9 mouse cellular contexts compared by ENCODE assay signal in genomic region chr11:86653446-86653845, GRCm38 (mm10). TPM values are rescaled to one million over a fixed set of nuclear protein-coding genes. Genes with fewer than 3 reads are reported as not detected.
A peak's percentile ranks its signal among the peaks of the same experiment; 100 is the strongest.
DNase-seq lines count a peak whose midpoint lies in the region; ATAC-seq and TF ChIP-seq lines count a peak whose summit lies in the region.
"Had no signal": no experiment of that assay in that cellular context is flagged by ENCODE, and none has a peak within 500 bp of the region (broad histone marks: within the 10 kb centered on the region; RNA-seq: fewer than 3 reads in every experiment).

No protein-coding gene starts in this region.

- no peaks in the 10 kb centered on the region for H3K9me3 ChIP-seq in limb, embryonic 14.5 days (ENCODE audit: control insufficient read depth, low read length)
- H3K9me3 ChIP-seq: liver, embryonic 15.5 days had no signal

- intact Hi-C loops in heart, postnatal 14 days (cut with DNase I), result loop anchor here (1.0 to 10.0 kb wide), 3 partner anchors 36 to 351 kb away; no protein-coding TSS in a partner anchor

- TF ChIP-seq POLR2A in limb, embryonic 14.5 days (IDR thresholded peaks at IDR 0.05; ENCODE audit: borderline replicate concordance, extremely low read depth, insufficient read depth, insufficient read length), result no peak

- H3K9ac ChIP-seq in limb, embryonic 14.5 days (ENCODE audit: low read depth, low read length, severe bottlenecking), result no peak overlapping the region
- H3K9ac ChIP-seq: liver, embryonic 15.5 days had no signal

- H3K36me3 ChIP-seq in limb, embryonic 14.5 days (ENCODE audit: control insufficient read depth, insufficient read depth, low read length), result peaks cover 4% of the 10 kb centered on the region

- H3K27ac ChIP-seq in limb, embryonic 14.5 days (replicated peaks; ENCODE audit: low read depth, low read length), result no peak overlapping the region

- WGBS in limb, embryonic 14.5 days, result 22% methylated on average over 3 of the region's 3 CpGs

- H3K4me2 ChIP-seq in limb, embryonic 14.5 days (replicated peaks; ENCODE audit: low read depth, low read length, severe bottlenecking), result no peak overlapping the region
- H3K4me2 ChIP-seq: liver, embryonic 15.5 days had no signal

- DNase-seq in cerebellum, adult 18-20 months, result peak; percentile 32 to 48
- DNase-seq in right cerebral cortex, adult 2 months (ENCODE audit: low spot score in 2 of 2), result peak; percentile 52 to 54
- DNase-seq in right cerebral cortex, postnatal 36 days (ENCODE audit: low spot score in 2 of 2), result no peak
- peak; percentile 27 to 59 for DNase-seq in cerebellum, postnatal 25 days
- peak; percentile 56 to 79 for DNase-seq in heart, postnatal 14 days
- peak; percentile 82 for DNase-seq in limb, embryonic 14.5 days (ENCODE audit: low spot score)
- DNase-seq in right cerebral cortex, postnatal 4 days, result peak; percentile 20

- H3K4me3 ChIP-seq in limb, embryonic 14.5 days (replicated peaks; ENCODE audit: low read length), result no peak overlapping the region
- H3K4me3 ChIP-seq: liver, embryonic 15.5 days had no signal

- no peak for ATAC-seq in cerebellum, adult (ENCODE audit: insufficient number of reproducible peaks, low FRiP score, low TSS enrichment)
- ATAC-seq in limb, embryonic 14.5 days (ENCODE audit: low FRiP score, low read depth), result no peak

- H3K27me3 ChIP-seq in limb, embryonic 14.5 days (ENCODE audit: control insufficient read depth, insufficient read depth, low read length), result no peaks in the 10 kb centered on the region
- H3K27me3 ChIP-seq: liver, embryonic 15.5 days had no signal

- no peaks in the 10 kb centered on the region for H3K4me1 ChIP-seq in limb, embryonic 14.5 days (ENCODE audit: control insufficient read depth, insufficient read depth, low read length)

RNA-seq across cellular contexts. Expression of gene Vmp1, which starts 30.2 kb away (rescaled TPM):
- total RNA-seq in heart, postnatal 14 days (2021), result 10 to 100 TPM; 55.3 to 59.2 TPM
- 39.9 and 49.5 TPM in 2 replicates for polyA plus RNA-seq in limb, embryonic 14.5 days (2012; rRNA removed)
- polyA plus RNA-seq in limb, embryonic 14.5 days (2014; fragmentation: Nextera tagmentation; extraction: Ambion mirVana), result 98.3 and 102 TPM in 2 replicates

RNA-seq across cellular contexts. Expression of gene Ptrh2, which starts 30.3 kb away (rescaled TPM):
- total RNA-seq in heart, postnatal 14 days (2021), result 1 to 10 TPM; 7.0 to 7.2 TPM
- 13.4 and 19.1 TPM in 2 replicates for polyA plus RNA-seq in limb, embryonic 14.5 days (2012; rRNA removed)
- 31.3 and 32.3 TPM in 2 replicates for polyA plus RNA-seq in limb, embryonic 14.5 days (2014; fragmentation: Nextera tagmentation; extraction: Ambion mirVana)

Comparison
In these comparisons a context has a peak if more than half of its experiments do, and no peak if none do; other contexts are left out.
1. DNase-seq: peak in cerebellum, adult 18-20 months (2 of 2), right cerebral cortex, adult 2 months (2 of 2), cerebellum, postnatal 25 days (2 of 2), heart, postnatal 14 days (2 of 2), limb, embryonic 14.5 days (single experiment) and right cerebral cortex, postnatal 4 days (single experiment); none in right cerebral cortex, postnatal 36 days (0 of 2).